Mouse (Mus musculus) bone marrow, adult 2 months (tissue): Measurements from ENCODE around the gene Nusap1. TPM values are rescaled to one million over a fixed set of nuclear protein-coding genes. Genes with fewer than 3 reads are reported as not detected.
A peak's percentile ranks its signal among the peaks of the same experiment; 100 is the strongest.
"Not testable (repeated sequence)": the region's sequence is repeated elsewhere in the genome, so short reads cannot be mapped to it uniquely, and the experiment has no call there.

Source experiments
- H3K27ac ChIP-seq: fragments of 200-500 bp; 2 replicates; pipeline ENCODE4 v1.5.1; 2012; ENCODE audit warnings: low read depth, mild to moderate bottlenecking, control low read depth, inconsistent platforms, low read length; ENCODE audit not compliant: control insufficient read depth, poor library complexity, insufficient read depth
- H3K4me1 ChIP-seq: fragments of 200-500 bp; 2 replicates; pipeline ENCODE4 v1.6.1; 2011; ENCODE audit warnings: low read length; ENCODE audit not compliant: control insufficient read depth, insufficient read depth
- H3K4me3 ChIP-seq: fragments of 200-500 bp; replicated peaks from 2 replicates; pipeline ENCODE3; 2011; ENCODE audit warnings: mild to moderate bottlenecking, low read depth, low read length, control low read depth; ENCODE audit not compliant: control insufficient read depth
- CTCF ChIP-seq: fragments of 200-500 bp; IDR thresholded peaks from 2 replicates; pipeline ENCODE4 v1.5.1; 2011; ENCODE audit warnings: low read length, control low read depth; ENCODE audit not compliant: control insufficient read depth, insufficient read depth
- POLR2A ChIP-seq: fragments of 200-500 bp; IDR thresholded peaks from 2 replicates; pipeline ENCODE4 v1.6.1; 2011; ENCODE audit warnings: low read depth, mild to moderate bottlenecking, control low read depth, low read length, borderline replicate concordance; ENCODE audit not compliant: control insufficient read depth
- WGBS: fragments of 180-500 bp; shearing (Covaris S2); methylation state at CpG from one replicate; pipeline ENCODE4 v1.1.7; 2018; 5-methylcytosine and 5-hydroxymethylcytosine counted together
- polyA plus RNA-seq: library from polyadenylated mRNA; stranded (reverse); fragments of >200 nt; gene quantifications from 2 replicates; pipeline ENCODE4 v1.2.4, GENCODE M21; 2011; ENCODE audit warnings: low replicate concordance; ENCODE audit not compliant: missing spikeins, insufficient read depth, insufficient read length

Gene Nusap1
- polyA plus RNA-seq, 1 experiment = 65.0 TPM

DNA sequence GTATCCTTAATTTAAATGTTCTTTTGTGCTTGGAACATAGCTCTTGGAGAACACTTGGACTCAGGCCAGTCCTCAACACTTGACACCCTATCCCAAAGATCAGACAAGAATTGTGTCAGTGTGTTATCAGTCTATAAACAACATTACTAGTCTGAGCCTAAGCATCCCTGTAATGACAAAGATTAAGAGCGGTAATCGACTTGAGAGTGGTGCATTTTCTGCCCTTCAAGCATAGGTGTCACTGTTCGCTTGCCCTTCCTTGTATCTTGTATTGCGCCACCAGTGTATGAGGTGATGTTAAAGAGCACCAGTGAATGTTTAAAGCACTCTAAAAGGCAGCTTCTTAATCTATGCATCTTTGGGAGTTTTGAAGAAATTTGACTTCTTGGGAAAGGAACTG lies 11.1 kb upstream of the Nusap1 start:
- Histone ChIP-seq H3K27ac (no peak overlapping the region), H3K4me1 (no peaks in the 10 kb centered on the region; the same call in 1 of the 2 replicates), H3K4me3 (no peak overlapping the region)
- 54% methylated on average over 4 of the region's 4 CpGs for WGBS
- TF ChIP-seq CTCF (0 out of 2 replicates have a peak, but pooled peaks have one; percentile 15), POLR2A (no peak)

DNA sequence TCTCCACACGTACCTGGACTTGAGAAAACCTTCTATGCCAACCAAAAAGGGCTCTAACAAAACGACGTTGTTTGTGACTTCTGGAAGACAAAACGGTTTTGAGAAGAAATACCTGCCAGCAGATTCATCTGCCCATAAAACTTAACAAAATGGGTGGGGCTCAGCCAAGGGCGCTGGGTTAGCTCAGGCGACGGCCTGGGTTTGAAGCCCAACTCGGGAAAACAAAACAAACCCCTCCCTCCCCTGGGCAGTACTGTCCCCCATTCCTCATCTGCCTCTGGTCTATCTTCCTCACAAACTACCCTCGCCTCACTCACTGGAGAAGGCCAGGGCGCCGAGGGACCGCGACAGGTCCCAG lies 278 bp upstream of the Nusap1 start:
- Histone ChIP-seq H3K4me1 (no peaks in the 10 kb centered on the region), H3K27ac (peak overlapping the region; percentile 95), H3K4me3 (peak overlapping the region; percentile 97)
- under 1% methylated on average over 13 of the region's 13 CpGs for WGBS
- TF ChIP-seq CTCF (no peak), POLR2A (0 out of 2 replicates have a peak, but pooled peaks have one; percentile 31)

DNA sequence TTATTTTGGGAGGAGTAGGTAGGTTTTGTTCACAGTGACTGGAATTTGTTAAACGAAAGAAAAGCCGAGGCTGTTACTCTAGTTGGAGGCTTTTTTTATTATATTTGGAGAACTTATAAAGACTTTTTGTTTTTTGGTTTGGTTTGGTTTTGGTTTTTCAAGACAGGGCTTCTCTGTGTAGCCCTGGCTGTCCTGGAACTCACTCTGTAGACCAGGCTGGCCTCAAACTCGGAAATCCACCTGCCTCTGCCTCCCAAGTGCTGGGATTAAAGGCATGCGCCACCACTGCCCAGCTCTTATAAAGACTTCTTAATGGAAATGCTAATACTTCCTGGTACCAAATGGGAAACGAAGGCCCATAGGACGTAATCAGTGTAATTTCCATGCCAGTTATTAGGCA lies 904 bp downstream of the Nusap1 start:
- not testable (repeated sequence) for H3K27ac ChIP-seq, H3K4me1 ChIP-seq
- WGBS = under 1% methylated on average over 6 of the region's 6 CpGs
- peak overlapping the region; percentile 78 for H3K4me3 ChIP-seq

DNA sequence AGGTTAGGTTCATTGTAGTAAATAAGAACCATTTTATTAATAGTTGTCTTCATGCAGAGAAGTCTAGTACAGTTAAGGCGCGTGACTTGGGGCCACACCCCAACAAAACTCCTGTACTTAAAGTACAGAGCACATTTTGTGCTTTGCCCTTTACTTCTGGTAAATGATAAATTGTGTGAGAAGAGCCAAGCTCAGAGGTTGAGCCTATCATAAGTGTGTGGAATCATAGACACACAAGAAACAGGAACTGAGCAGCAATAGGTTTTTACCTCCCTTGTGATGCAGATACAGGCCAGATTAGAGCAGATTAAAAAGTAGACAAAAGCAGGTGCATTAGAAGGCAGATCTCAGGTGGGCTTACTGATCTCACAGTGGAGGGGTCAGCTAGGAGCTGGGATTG lies 3.2 kb downstream of the Nusap1 start:
- Histone ChIP-seq H3K4me1 (no peaks in the 10 kb centered on the region), H3K27ac (no peak overlapping the region), H3K4me3 (peak overlapping the region; percentile 37)
- WGBS = 86% methylated on average over 2 of the region's 2 CpGs
- TF ChIP-seq POLR2A (no peak), CTCF (no peak)

DNA sequence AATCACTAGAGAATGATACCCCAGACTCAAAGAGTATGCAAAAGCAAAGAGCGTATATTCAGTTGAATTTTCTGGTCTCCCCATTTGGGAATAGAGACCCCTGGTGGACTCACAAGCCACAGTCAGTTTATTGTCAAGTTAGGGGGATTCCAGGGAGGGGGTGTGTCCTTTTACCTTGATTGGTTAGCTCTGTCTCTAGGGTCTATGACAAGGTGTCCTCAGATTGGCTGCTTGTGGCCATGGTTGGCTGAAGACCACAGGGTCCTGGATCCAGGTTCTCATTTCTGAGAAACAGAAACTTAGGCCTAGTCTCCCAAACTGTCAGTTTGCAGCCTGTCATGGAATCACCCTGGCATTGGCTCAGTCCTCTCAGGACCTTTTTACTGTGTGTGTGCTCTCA lies 18.7 kb downstream of the Nusap1 start:
- Histone ChIP-seq H3K4me3 (no peak overlapping the region), H3K4me1 (no peaks in the 10 kb centered on the region), H3K27ac (no peak overlapping the region)
- TF ChIP-seq CTCF = no peak
- no peak for TF ChIP-seq POLR2A
- 90% methylated on average over 1 of the region's 1 CpGs for WGBS

DNA sequence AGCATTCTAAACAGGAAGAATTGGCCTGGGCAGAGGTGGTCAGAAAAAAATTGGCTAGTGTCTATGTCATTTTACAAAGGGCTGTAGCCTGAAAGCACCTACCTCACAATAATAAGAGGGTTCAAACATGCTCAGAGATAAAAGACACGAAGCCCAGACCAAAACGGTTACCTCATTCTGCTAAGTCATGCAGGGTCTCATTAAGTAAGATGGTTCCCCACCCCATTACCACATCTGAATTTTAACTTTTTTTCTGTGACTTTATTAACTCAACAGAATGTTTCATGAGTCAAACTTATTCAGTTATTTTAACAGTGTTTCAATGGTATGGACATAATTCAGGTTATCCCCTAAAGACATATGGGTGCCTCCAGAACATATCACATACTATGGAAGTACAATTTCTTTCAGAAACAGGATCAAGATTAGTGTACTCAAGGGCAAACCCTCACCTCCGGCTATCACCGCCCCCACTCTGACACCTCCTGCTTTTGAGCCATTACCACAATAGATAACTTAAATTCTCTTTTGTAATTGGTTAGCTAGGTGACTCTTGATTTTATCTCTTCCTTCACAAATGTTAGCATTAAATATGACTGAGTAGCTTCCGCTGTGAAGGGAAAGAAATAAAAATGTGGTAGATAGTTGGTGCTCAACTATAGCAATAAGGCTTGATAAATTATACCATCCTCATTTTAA lies 23.3 kb downstream of the Nusap1 start:
- no peak overlapping the region for H3K4me3 ChIP-seq
- WGBS = 74% methylated on average over 5 of the region's 5 CpGs
- H3K27ac ChIP-seq = no peak overlapping the region
- no peak for TF ChIP-seq POLR2A
- no peak for TF ChIP-seq CTCF
- no peaks in the 10 kb centered on the region for H3K4me1 ChIP-seq

DNA sequence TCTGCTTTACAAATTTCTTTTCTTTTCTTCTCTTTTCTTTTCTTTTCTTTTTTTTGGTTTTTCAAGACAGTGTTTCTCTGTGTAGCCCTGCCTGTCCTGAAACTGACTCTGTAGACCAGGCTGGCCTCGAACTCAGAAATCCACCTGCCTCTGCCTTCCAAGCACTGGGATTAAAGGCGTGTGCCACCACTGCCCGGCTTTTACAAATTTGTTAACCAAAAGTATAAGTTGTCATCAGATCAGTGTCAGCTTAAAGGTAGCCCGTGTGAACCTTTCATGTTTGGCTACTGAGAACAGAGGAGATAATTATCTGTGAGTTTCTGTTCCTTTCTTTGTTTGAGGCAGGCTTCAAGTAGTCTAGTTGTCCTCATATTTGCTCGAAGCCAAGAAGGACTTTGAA lies 26.2 kb downstream of the Nusap1 start:
- no peak for TF ChIP-seq POLR2A
- no peak for TF ChIP-seq CTCF
- no peak overlapping the region for H3K4me3 ChIP-seq
- 91% methylated on average over 5 of the region's 5 CpGs for WGBS
- no peak overlapping the region for H3K27ac ChIP-seq
- H3K4me1 ChIP-seq = no peaks in the 10 kb centered on the region

DNA sequence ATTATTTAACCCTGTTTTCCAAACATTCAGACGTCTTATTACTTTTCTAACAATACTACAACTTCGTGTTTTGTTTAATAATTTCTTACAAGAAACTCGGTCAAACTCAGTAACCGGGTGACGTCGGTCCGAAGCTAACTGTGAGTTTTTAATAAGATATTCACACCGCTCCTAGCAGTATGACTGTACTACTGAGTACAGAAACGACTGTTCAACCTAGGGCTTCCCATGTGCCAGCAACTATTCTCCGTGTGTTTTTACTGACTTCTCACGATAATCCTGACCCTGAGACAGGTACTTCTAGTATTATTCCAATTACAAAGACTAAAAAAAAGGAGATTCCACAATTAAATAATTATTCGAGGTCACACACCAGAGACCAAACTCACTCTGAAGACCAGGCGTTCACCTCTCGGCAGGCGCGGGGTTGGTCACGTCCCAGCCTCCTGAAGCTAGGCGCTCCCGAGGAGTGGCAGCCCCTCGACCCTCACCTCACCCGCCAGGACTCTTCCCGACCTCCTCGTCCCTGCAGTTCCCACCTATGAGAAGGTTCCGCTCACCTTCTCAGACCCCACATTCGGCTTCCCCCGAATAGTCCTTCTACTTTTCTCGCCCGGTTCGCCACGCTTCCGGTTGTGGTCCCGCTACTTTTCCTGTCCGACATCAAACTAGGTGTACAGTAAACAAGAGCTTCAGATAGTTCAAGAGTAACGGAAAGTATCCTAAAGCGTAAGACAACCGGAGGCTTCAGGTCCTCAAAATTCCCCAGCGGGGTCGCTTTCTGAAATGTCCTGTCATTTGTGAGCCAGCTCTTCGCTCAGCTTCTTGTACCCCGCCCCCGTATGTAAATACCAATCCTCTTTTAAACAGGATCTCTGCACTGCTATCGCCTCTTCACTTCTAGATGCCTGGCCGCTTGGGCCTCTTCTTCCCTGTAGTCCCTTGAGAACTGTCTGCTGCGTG lies 44.4 kb downstream of the Nusap1 start, which contains the start of gene Ndufaf1:
Gene Ndufaf1, minus strand, starts transcription at position 608 of the 963 bp plus-strand sequence.
- TF ChIP-seq CTCF (no peak), POLR2A (no peak)
- H3K4me1 ChIP-seq = no peaks in the 10 kb centered on the region
- peak within 1 kb of the TSS; percentile 2; the same call in 1 of the 2 replicates for H3K27ac ChIP-seq
- WGBS = under 1% methylated on average over 44 of the region's 44 CpGs
- H3K4me3 ChIP-seq = peak within 1 kb of the TSS; percentile 94

DNA sequence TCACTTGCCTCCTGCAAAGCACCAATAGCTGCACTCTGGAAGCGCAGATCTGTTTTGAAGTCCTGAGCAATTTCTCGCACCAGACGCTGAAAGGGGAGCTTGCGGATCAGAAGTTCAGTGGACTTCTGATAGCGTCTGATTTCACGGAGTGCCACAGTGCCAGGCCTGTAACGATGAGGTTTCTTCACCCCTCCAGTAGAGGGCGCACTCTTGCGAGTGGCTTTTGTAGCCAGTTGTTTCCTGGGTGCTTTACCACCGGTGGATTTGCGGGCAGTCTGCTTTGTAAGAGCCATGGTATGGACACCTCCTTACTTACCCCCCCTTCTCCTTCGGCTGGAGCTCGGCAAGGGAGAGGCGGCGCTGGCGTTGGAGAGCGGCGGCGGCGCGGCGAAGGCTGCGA lies 47.6 kb downstream of the Nusap1 start:
- H3K27ac ChIP-seq, H3K4me3 ChIP-seq, H3K4me1 ChIP-seq: not testable (repeated sequence)
- WGBS = 75% methylated on average over 20 of the region's 23 CpGs
